Mouse (Mus musculus): Measurements from ENCODE around the gene Kiss1r. TPM values are rescaled to one million over a fixed set of nuclear protein-coding genes. Genes with fewer than 3 reads are reported as not detected.

Gene Kiss1r
- 2.2 and 2.3 TPM in 2 replicates for polyA plus RNA-seq (2015; fragmentation: Nextera tagmentation; extraction: Ambion mirVana)

DNA sequence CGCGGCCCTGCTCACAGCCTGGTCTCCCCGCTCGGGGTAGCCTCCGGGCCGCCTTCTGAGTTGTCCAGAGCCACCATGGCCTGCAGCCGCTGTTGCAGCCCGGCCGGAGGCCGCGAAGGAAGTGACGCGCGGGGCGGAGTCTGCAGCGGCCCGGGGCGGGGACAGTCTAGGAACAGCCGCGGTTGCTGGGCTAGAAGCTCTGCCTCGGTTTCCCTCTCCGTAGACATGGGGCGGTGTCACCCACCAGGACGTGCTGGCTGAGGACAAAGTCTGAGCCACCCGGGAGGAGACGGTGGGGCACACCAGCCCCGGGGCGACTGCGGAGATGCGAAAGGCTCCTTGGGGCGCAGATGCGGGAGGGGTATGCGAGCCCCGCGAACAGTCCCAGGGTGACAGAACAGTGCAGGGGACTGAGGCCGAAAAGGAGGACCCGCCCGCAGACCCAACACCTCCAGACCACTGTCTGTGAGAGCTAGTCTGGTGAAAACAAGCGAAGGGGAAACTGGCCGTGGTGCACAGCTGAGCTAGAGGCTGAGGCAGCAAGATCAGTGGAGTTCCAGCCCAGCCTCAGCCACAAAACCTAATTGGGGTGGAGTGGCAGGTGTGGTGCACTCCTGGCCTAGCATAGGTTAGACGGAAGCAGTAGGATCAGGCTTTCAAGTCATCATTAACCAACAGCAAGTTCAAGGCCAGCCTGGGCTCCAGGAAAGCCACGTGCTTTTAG, at the start of gene Kiss1r:
Gene Kiss1r, plus strand, starts transcription at position 164 of the 724 bp plus-strand sequence.
- H3K27me3 ChIP-seq, result peaks cover 48% of the 10 kb centered on the region
- peak; percentile 82 for ATAC-seq
- H3K4me2 ChIP-seq (replicated peaks), result peak within 1 kb of the TSS; percentile 95
- peak within 1 kb of the TSS; percentile 72 for H3K27ac ChIP-seq
- H3K9ac ChIP-seq (replicated peaks), result peak within 1 kb of the TSS; percentile 87
- H3K9me3 ChIP-seq, result no peaks in the 10 kb centered on the region
- 2% methylated on average over 41 of the region's 42 CpGs for WGBS
- H3K4me3 ChIP-seq (replicated peaks), result peak within 1 kb of the TSS; percentile 67
- peaks cover 4% of the 10 kb centered on the region; the same call in 1 of the 2 replicates for H3K36me3 ChIP-seq
- H3K4me1 ChIP-seq (replicated peaks), result peaks cover 67% of the 10 kb centered on the region

DNA sequence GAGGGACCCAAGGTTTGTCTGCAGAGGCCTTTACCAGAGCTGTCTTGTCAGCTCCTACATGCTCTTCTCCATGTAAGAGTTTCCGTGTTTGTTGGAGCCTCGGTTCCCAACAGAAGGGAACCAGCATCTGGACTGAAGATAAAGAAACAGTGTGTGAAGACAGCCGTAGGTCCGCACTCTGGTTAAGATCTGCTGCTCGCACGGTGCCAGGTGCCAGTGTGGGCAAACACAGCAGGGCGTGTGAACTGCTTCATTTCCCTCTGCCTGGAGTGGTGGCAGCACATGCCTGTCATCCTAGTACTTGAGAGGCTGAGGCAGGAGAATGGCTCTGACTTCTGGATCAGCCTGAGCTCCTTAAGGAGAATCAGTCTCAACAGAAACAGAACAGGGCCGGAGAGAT, 44.9 kb upstream of the Kiss1r start:
- H3K4me2 ChIP-seq (replicated peaks), result peak overlapping the region; percentile 97
- H3K9me3 ChIP-seq, result no peaks in the 10 kb centered on the region
- peaks cover 68% of the 10 kb centered on the region for H3K4me1 ChIP-seq (replicated peaks)
- H3K4me3 ChIP-seq (replicated peaks), result peak overlapping the region; percentile 77
- peak overlapping the region; percentile 25; the same call in 1 of the 2 replicates for H3K27ac ChIP-seq
- 92% methylated on average over 8 of the region's 8 CpGs for WGBS
- H3K9ac ChIP-seq (replicated peaks), result peak overlapping the region; percentile 44
- H3K36me3 ChIP-seq, result peaks cover 48% of the 10 kb centered on the region
- no peaks in the 10 kb centered on the region for H3K27me3 ChIP-seq
- ATAC-seq, result no peak

- no peak for ATAC-seq
- Histone ChIP-seq H3K9me3 (no peaks in the 10 kb centered on the region), H3K36me3 (peaks cover 40% of the 10 kb centered on the region), H3K4me1 (replicated peaks) (peaks cover 60% of the 10 kb centered on the region), H3K27ac (peak overlapping the region; percentile 95), H3K27me3 (no peaks in the 10 kb centered on the region), H3K9ac (replicated peaks) (peak overlapping the region; percentile 96), H3K4me2 (replicated peaks) (peak overlapping the region; percentile 97), H3K4me3 (replicated peaks) (peak overlapping the region; percentile 77)
- 40% methylated on average over 3 of the region's 3 CpGs for WGBS
Measured at GRCm38 (mm10) chr10:79872862-79873261, 43.9 kb upstream of the Kiss1r start.

DNA sequence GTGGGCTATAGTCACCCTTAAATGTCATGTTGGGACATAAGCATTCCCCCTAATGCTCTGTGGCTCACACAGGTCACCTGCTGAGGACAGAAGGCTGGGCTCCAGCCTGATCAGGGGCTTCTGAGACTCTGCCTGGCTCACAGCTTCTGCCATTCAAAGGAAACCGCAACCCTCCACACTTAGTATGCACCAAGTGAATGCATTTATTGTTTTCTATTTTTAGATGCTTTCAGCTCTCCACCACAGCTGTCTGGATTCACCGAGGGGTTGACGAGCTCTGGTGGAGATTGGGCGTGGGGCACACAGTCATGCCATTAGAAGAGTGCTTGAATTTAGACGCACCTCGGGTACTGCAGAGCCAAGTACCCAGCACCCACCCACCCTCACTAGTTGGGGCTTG, 43.5 kb upstream of the Kiss1r start:
- Histone ChIP-seq H3K36me3 (peaks cover 39% of the 10 kb centered on the region), H3K27ac (peak overlapping the region; percentile 95), H3K4me1 (replicated peaks) (peaks cover 58% of the 10 kb centered on the region), H3K4me2 (replicated peaks) (peak overlapping the region; percentile 97), H3K4me3 (replicated peaks) (peak overlapping the region; percentile 77), H3K9ac (replicated peaks) (peak overlapping the region; percentile 96), H3K9me3 (no peaks in the 10 kb centered on the region), H3K27me3 (no peaks in the 10 kb centered on the region)
- 0 out of 2 replicates have a peak, but pooled peaks have one; percentile 10 for ATAC-seq
- WGBS, result 5% methylated on average over 6 of the region's 6 CpGs

GRCm38 (mm10) chr10:79873715-79874289, 43.0 kb upstream of the Kiss1r start:
- Histone ChIP-seq H3K36me3 (peaks cover 35% of the 10 kb centered on the region), H3K4me2 (replicated peaks) (peak overlapping the region; percentile 97), H3K27me3 (no peaks in the 10 kb centered on the region), H3K4me3 (replicated peaks) (peak overlapping the region; percentile 77), H3K27ac (peak overlapping the region; percentile 95), H3K4me1 (replicated peaks) (peaks cover 54% of the 10 kb centered on the region), H3K9me3 (no peaks in the 10 kb centered on the region), H3K9ac (replicated peaks) (peak overlapping the region; percentile 96)
- peak; percentile 10 for ATAC-seq
- WGBS, result under 1% methylated on average over 26 of the region's 26 CpGs

DNA sequence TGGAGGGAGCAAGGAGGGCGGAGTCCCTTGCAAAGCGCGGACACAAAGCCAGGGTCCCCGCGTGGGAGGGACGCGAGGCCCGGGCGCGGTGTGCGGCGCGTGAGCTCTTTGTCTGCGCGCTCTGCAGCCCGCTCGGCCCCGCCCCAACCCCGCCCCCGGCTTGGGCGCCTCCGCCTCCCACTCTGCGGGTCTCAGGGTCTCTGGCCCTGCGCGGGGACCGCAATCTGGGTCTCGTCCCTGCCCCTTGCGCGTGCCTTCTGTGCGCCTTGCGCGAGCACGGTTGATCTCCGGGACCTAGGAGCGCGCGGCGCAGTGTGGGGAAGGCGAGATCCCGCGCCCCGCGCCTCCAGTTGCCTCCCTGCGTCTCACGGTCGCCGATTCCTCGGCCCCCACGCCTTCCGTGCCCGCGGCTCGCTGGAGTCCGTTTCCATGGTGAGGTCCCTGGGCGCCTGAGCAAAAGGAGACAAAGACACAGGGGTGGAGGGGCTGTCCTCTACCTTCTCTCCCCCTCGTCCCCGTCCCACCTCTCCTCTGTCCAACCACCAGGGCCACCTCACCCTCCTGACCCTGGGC, 42.4 kb upstream of the Kiss1r start, which contains the start of the genes Prtn3 and Plppr3:
Gene Prtn3, plus strand, starts transcription at position 187 of the 573 bp plus-strand sequence.
Gene Plppr3, minus strand, starts transcription at position 345 of the 573 bp plus-strand sequence.
- Histone ChIP-seq H3K27me3 (0 out of 2 replicates have a peak, but pooled peaks cover under 1% of the 10 kb centered on the region), H3K27ac (peak within 1 kb of the TSS; percentile 95), H3K4me1 (replicated peaks) (peaks cover 48% of the 10 kb centered on the region), H3K9ac (replicated peaks) (peak within 1 kb of the TSS; percentile 96), H3K36me3 (peaks cover 29% of the 10 kb centered on the region), H3K4me2 (replicated peaks) (peak within 1 kb of the TSS; percentile 97), H3K9me3 (no peaks in the 10 kb centered on the region), H3K4me3 (replicated peaks) (peak within 1 kb of the TSS; percentile 77)
- ATAC-seq, result peak; percentile 90
- WGBS, result under 1% methylated on average over 43 of the region's 57 CpGs

DNA sequence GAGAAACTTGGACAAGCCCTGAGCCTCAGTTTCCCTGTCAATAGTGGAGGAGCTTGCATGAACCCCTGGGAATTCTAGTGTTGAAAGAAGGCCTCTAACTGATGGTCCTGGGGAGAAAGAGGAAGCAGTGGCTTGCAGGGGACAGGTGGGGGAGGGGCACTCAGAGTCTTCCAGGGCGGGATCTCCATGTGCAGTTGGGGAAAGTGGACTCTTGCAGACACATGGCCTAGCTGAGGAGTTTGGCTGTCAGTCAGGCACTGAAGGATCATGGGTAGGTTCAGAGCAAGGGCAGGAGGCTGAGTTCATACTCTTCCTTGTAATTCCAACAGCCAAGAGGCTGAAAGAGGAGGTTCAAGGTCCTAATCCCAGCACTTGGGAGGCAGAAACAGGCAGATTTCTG, 39.6 kb upstream of the Kiss1r start:
- no peak overlapping the region for H3K27ac ChIP-seq
- H3K9me3 ChIP-seq, result no peaks in the 10 kb centered on the region
- 0 out of 2 replicates have a peak, but pooled peaks cover 4% of the 10 kb centered on the region for H3K36me3 ChIP-seq
- 56% methylated on average over 1 of the region's 1 CpGs for WGBS
- H3K4me1 ChIP-seq (replicated peaks), result peaks cover 29% of the 10 kb centered on the region
- no peak overlapping the region for H3K4me2 ChIP-seq (replicated peaks)
- H3K27me3 ChIP-seq, result peaks cover 25% of the 10 kb centered on the region
- H3K9ac ChIP-seq (replicated peaks), result no peak overlapping the region
- H3K4me3 ChIP-seq (replicated peaks), result no peak overlapping the region
- no peak for ATAC-seq

GRCm38 (mm10) chr10:79877757-79878156, 39.0 kb upstream of the Kiss1r start:
- Histone ChIP-seq H3K9me3 (no peaks in the 10 kb centered on the region), H3K27ac (no peak overlapping the region), H3K4me1 (replicated peaks) (peaks cover 28% of the 10 kb centered on the region), H3K27me3 (peaks cover 31% of the 10 kb centered on the region), H3K9ac (replicated peaks) (no peak overlapping the region), H3K4me2 (replicated peaks) (no peak overlapping the region), H3K36me3 (0 out of 2 replicates have a peak, but pooled peaks cover 1% of the 10 kb centered on the region), H3K4me3 (replicated peaks) (no peak overlapping the region)
- ATAC-seq, result no peak
- 40% methylated on average over 12 of the region's 12 CpGs for WGBS

GRCm38 (mm10) chr10:79879527-79879926, 37.2 kb upstream of the Kiss1r start:
- no peak for ATAC-seq
- no peak overlapping the region for H3K9ac ChIP-seq (replicated peaks)
- H3K36me3 ChIP-seq, result no peaks in the 10 kb centered on the region
- H3K4me3 ChIP-seq (replicated peaks), result no peak overlapping the region
- WGBS, result 46% methylated on average over 3 of the region's 3 CpGs
- H3K9me3 ChIP-seq, result no peaks in the 10 kb centered on the region
- no peak overlapping the region for H3K27ac ChIP-seq
- H3K4me2 ChIP-seq (replicated peaks), result no peak overlapping the region
- H3K4me1 ChIP-seq (replicated peaks), result peaks cover 23% of the 10 kb centered on the region
- peaks cover 40% of the 10 kb centered on the region for H3K27me3 ChIP-seq

DNA sequence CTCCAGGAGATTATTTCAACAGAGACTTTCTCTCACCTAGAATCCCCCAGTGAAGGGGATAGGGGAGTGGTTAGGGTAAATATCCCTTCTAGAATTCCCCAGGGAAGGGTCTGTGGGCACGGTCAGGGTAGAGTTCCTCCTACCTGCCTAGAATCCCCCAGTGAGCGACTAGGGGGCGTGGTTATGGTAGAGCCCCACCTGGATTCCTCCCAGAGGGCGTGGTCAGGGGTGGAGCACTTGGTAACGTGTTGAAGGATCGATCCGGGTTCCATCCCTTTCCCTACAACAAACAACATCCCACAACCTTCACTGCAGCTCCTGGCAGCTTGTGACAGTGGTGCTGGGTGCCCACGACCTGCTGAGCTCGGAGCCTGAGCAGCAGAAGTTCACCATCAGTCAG, 36.0 kb upstream of the Kiss1r start:
- Histone ChIP-seq H3K27ac (no peak overlapping the region), H3K36me3 (no peaks in the 10 kb centered on the region), H3K4me3 (replicated peaks) (no peak overlapping the region), H3K4me1 (replicated peaks) (peaks cover 12% of the 10 kb centered on the region), H3K27me3 (peaks cover 40% of the 10 kb centered on the region), H3K9me3 (no peaks in the 10 kb centered on the region), H3K9ac (replicated peaks) (no peak overlapping the region), H3K4me2 (replicated peaks) (no peak overlapping the region)
- ATAC-seq, result no peak
- WGBS, result 21% methylated on average over 9 of the region's 9 CpGs

- H3K9ac ChIP-seq (replicated peaks), result no peak overlapping the region; the same call in 1 of the 2 replicates
Measured at GRCm38 (mm10) chr10:79881981-79882380, 34.8 kb upstream of the Kiss1r start.

More at GRCm38 (mm10) chr10:79881981-79882380, 34.8 kb upstream of the Kiss1r start:
- peak overlapping the region; percentile 33 for H3K4me2 ChIP-seq (replicated peaks)
- no peak overlapping the region; the same call in 1 of the 2 replicates for H3K4me3 ChIP-seq (replicated peaks)
- no peak overlapping the region for H3K27ac ChIP-seq
- H3K9me3 ChIP-seq, result no peaks in the 10 kb centered on the region
- 6% methylated on average over 22 of the region's 22 CpGs for WGBS
- ATAC-seq, result no peak
- peaks cover 12% of the 10 kb centered on the region for H3K4me1 ChIP-seq (replicated peaks)
- H3K27me3 ChIP-seq, result peaks cover 40% of the 10 kb centered on the region
- no peaks in the 10 kb centered on the region for H3K36me3 ChIP-seq
